Mouse (Mus musculus): ENCODE measurements around the gene Dnah2. TPM values are rescaled to one million over a fixed set of nuclear protein-coding genes. Genes with fewer than 3 reads are reported as not detected.

Gene Dnah2
- polyA plus RNA-seq, 1 experiment, result 0.22 TPM

- TF ChIP-seq CTCF (IDR thresholded peaks at IDR 0.05; ENCODE audit: extremely low read depth, insufficient read length, insufficient replicate concordance, low read depth, low read length), result no peak
- TF ChIP-seq POLR2A (IDR thresholded peaks at IDR 0.05; ENCODE audit: low read depth, low read length), result no peak
- peak overlapping the region; percentile 63 for H3K27ac ChIP-seq (ENCODE audit: insufficient read depth, low read depth, low read length)
- WGBS, result 23% methylated on average over 4 of the region's 4 CpGs
- H3K4me3 ChIP-seq (ENCODE audit: low read depth, low read length), result peak overlapping the region; percentile 62
- no peaks in the 10 kb centered on the region for H3K36me3 ChIP-seq (ENCODE audit: control insufficient read depth, insufficient read depth, low read length)
- peaks cover 21% of the 10 kb centered on the region for H3K4me1 ChIP-seq (ENCODE audit: control insufficient read depth, insufficient read depth, insufficient read length, low read length)
- H3K27me3 ChIP-seq (ENCODE audit: control insufficient read depth, insufficient read depth, low read length), result no peaks in the 10 kb centered on the region
These were observed 134.2 kb downstream of the Dnah2 start for GRCm38 (mm10) chr11:69414421-69415326.

- no peak for TF ChIP-seq CTCF (IDR thresholded peaks at IDR 0.05; ENCODE audit: extremely low read depth, insufficient read length, insufficient replicate concordance, low read depth, low read length)
- peak; percentile 20; the same call in 1 of the 2 replicates for TF ChIP-seq POLR2A (IDR thresholded peaks at IDR 0.05; ENCODE audit: low read depth, low read length)
These were observed 135.4 kb downstream of the Dnah2 start, which contains the start of gene Kdm6b for GRCm38 (mm10) chr11:69413221-69414181. Gene Kdm6b, minus strand, starts transcription at chr11:69413675.

GRCm38 (mm10) chr11:69412548-69412947 lies 136.4 kb downstream of the Dnah2 start:
- H3K4me1 ChIP-seq (ENCODE audit: control insufficient read depth, insufficient read depth, insufficient read length, low read length), result peaks cover 27% of the 10 kb centered on the region
- H3K27ac ChIP-seq (ENCODE audit: insufficient read depth, low read depth, low read length), result no peak overlapping the region
- H3K27me3 ChIP-seq (ENCODE audit: control insufficient read depth, insufficient read depth, low read length), result no peaks in the 10 kb centered on the region
- peaks cover 5% of the 10 kb centered on the region for H3K36me3 ChIP-seq (ENCODE audit: control insufficient read depth, insufficient read depth, low read length)
- WGBS, result 77% methylated on average over 7 of the region's 7 CpGs
- no peak for TF ChIP-seq CTCF (IDR thresholded peaks at IDR 0.05; ENCODE audit: extremely low read depth, insufficient read length, insufficient replicate concordance, low read depth, low read length)
- TF ChIP-seq POLR2A (IDR thresholded peaks at IDR 0.05; ENCODE audit: low read depth, low read length), result no peak
- no peak overlapping the region for H3K4me3 ChIP-seq (ENCODE audit: low read depth, low read length)

More at GRCm38 (mm10) chr11:69413221-69414181, 135.4 kb downstream of the Dnah2 start, which contains the start of gene Kdm6b:
- H3K27me3 ChIP-seq (ENCODE audit: control insufficient read depth, insufficient read depth, low read length), result no peaks in the 10 kb centered on the region
- H3K4me3 ChIP-seq (ENCODE audit: low read depth, low read length), result no peak within 1 kb of the TSS
- peaks cover 21% of the 10 kb centered on the region for H3K4me1 ChIP-seq (ENCODE audit: control insufficient read depth, insufficient read depth, insufficient read length, low read length)
- H3K36me3 ChIP-seq (ENCODE audit: control insufficient read depth, insufficient read depth, low read length), result no peaks in the 10 kb centered on the region
- H3K27ac ChIP-seq (ENCODE audit: insufficient read depth, low read depth, low read length), result peak within 1 kb of the TSS; percentile 63
- 27% methylated on average over 12 of the region's 12 CpGs for WGBS

- WGBS, result 2% methylated on average over 39 of the region's 39 CpGs
- H3K4me3 ChIP-seq (ENCODE audit: low read depth, low read length), result peak overlapping the region; percentile 88
- peaks cover 32% of the 10 kb centered on the region for H3K4me1 ChIP-seq (ENCODE audit: control insufficient read depth, insufficient read depth, insufficient read length, low read length)
- TF ChIP-seq POLR2A (IDR thresholded peaks at IDR 0.05; ENCODE audit: low read depth, low read length) (peak; percentile 23), CTCF (IDR thresholded peaks at IDR 0.05; ENCODE audit: extremely low read depth, insufficient read length, insufficient replicate concordance, low read depth, low read length) (no peak)
- peaks cover 14% of the 10 kb centered on the region for H3K36me3 ChIP-seq (ENCODE audit: control insufficient read depth, insufficient read depth, low read length)
- peak overlapping the region; percentile 99 for H3K27ac ChIP-seq (ENCODE audit: insufficient read depth, low read depth, low read length)
- H3K27me3 ChIP-seq (ENCODE audit: control insufficient read depth, insufficient read depth, low read length), result no peaks in the 10 kb centered on the region
These were observed 137.2 kb downstream of the Dnah2 start for GRCm38 (mm10) chr11:69411538-69412203.

GRCm38 (mm10) chr11:69411073-69411535 lies 137.8 kb downstream of the Dnah2 start:
- Histone ChIP-seq H3K4me1 (ENCODE audit: control insufficient read depth, insufficient read depth, insufficient read length, low read length) (peaks cover 32% of the 10 kb centered on the region), H3K36me3 (ENCODE audit: control insufficient read depth, insufficient read depth, low read length) (peaks cover 20% of the 10 kb centered on the region), H3K4me3 (ENCODE audit: low read depth, low read length) (peak overlapping the region; percentile 88), H3K27me3 (ENCODE audit: control insufficient read depth, insufficient read depth, low read length) (no peaks in the 10 kb centered on the region), H3K27ac (ENCODE audit: insufficient read depth, low read depth, low read length) (peak overlapping the region; percentile 99)
- under 1% methylated on average over 26 of the region's 26 CpGs for WGBS
- TF ChIP-seq CTCF (IDR thresholded peaks at IDR 0.05; ENCODE audit: extremely low read depth, insufficient read length, insufficient replicate concordance, low read depth, low read length), result no peak
- TF ChIP-seq POLR2A (IDR thresholded peaks at IDR 0.05; ENCODE audit: low read depth, low read length), result peak; percentile 38

GRCm38 (mm10) chr11:69410310-69411072 lies 138.4 kb downstream of the Dnah2 start:
- Histone ChIP-seq H3K4me1 (ENCODE audit: control insufficient read depth, insufficient read depth, insufficient read length, low read length) (peaks cover 32% of the 10 kb centered on the region), H3K4me3 (ENCODE audit: low read depth, low read length) (peak overlapping the region; percentile 88), H3K36me3 (ENCODE audit: control insufficient read depth, insufficient read depth, low read length) (peaks cover 26% of the 10 kb centered on the region), H3K27me3 (ENCODE audit: control insufficient read depth, insufficient read depth, low read length) (no peaks in the 10 kb centered on the region), H3K27ac (ENCODE audit: insufficient read depth, low read depth, low read length) (peak overlapping the region; percentile 99)
- WGBS, result under 1% methylated on average over 41 of the region's 41 CpGs
- TF ChIP-seq POLR2A (IDR thresholded peaks at IDR 0.05; ENCODE audit: low read depth, low read length) (no peak; the same call in 1 of the 2 replicates), CTCF (IDR thresholded peaks at IDR 0.05; ENCODE audit: extremely low read depth, insufficient read length, insufficient replicate concordance, low read depth, low read length) (no peak)
